8 mouse cellular contexts compared by ENCODE assay signal in the genomic region with DNA sequence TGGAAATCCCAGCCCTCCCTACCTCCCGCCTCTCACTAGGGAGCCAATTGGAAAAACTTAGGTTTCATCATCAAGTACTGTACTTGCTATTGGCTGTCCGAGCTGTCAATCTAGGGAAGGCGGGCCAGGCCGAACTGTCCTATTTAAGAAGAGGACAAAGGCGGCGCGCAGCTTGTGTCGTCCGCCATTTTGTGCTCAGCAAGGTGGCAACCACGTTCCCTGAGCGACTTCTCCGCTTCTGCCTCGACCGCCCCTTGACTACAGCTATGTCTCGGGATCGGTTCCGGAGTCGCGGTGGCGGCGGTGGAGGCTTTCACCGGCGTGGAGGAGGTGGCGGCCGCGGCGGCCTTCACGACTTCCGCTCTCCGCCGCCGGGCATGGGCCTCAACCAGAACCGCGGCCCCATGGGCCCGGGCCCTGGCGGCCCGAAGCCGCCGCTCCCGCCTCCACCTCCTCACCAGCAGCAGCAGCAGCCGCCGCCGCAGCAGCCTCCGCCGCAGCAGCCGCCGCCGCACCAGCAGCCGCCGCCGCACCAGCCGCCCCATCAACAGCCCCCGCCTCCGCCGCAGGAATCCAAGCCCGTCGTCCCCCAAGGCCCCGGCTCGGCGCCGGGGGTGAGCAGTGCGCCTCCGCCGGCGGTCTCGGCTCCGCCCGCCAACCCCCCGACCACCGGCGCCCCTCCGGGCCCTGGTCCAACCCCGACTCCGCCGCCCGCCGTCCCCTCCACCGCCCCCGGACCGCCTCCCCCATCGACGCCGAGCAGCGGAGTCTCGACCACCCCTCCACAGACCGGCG. TPM values are rescaled to one million over a fixed set of nuclear protein-coding genes. Genes with fewer than 3 reads are reported as not detected.
DNase-seq lines count a peak whose midpoint lies in the region; ATAC-seq and TF ChIP-seq lines count a peak whose summit lies in the region.

Sfpq (plus strand) TSS at position 174 of the 795 bp plus-strand sequence.

- peak; percentile 99 for DNase-seq in 3T3-L1 (ENCODE audit: low read depth, low spot score)
- peak; percentile 89 to 97 for DNase-seq in adrenal gland, postnatal 4 days (ENCODE audit: low spot score in 2 of 2)
- DNase-seq in embryonic facial prominence, embryonic 14.5 days (ENCODE audit: low spot score): peak; percentile 99
- peak; percentile 97 to 99 for DNase-seq in heart, adult 2 months
- peak; percentile 98 to 100 for DNase-seq in kidney, adult 8-10 months
- peak; percentile 99 to 100 for DNase-seq in spleen, postnatal 10 days (ENCODE audit: low spot score in 2 of 2)

- H3K27me3 ChIP-seq in embryonic facial prominence, embryonic 14.5 days (replicated peaks; ENCODE audit: control insufficient read depth, insufficient read depth, low read length): no peaks in the 10 kb centered on the region
- no peaks in the 10 kb centered on the region for H3K27me3 ChIP-seq in heart, adult 2 months (ENCODE audit: control insufficient read depth, insufficient read depth, low read length)
- no peaks in the 10 kb centered on the region for H3K27me3 ChIP-seq in limb, embryonic 13.5 days
- H3K27me3 ChIP-seq in midbrain, embryonic 16.5 days (ENCODE audit: control insufficient read depth, insufficient read depth, low read depth, low read length): no peaks in the 10 kb centered on the region

- TF ChIP-seq EP300 in heart, adult 2 months (IDR thresholded peaks at IDR 0.05; ENCODE audit: insufficient read depth, low read depth, low read length): peak; percentile 67; the same call in 1 of the 2 replicates

- TF ChIP-seq POLR2A in heart, adult 2 months (IDR thresholded peaks at IDR 0.05; ENCODE audit: insufficient read depth, low read depth, low read length): peak; percentile 99

- H3K9ac ChIP-seq in embryonic facial prominence, embryonic 14.5 days (ENCODE audit: low read depth, low read length): peak within 1 kb of the TSS; percentile 100
- H3K9ac ChIP-seq in heart, adult 2 months (ENCODE audit: low read depth, low read length): peak within 1 kb of the TSS; percentile 97
- H3K9ac ChIP-seq in limb, embryonic 13.5 days: peak within 1 kb of the TSS; percentile 100
- peak within 1 kb of the TSS; percentile 100 for H3K9ac ChIP-seq in midbrain, embryonic 16.5 days (ENCODE audit: low read depth, low read length)

- intact Hi-C loops in heart, adult 2 months (cut with DNase I): loop anchor here (5.0 kb wide), 2 partner anchors 41 to 54 kb away; partner anchors contain the start of genes Zmym1 and Zmym4

- peak within 1 kb of the TSS; percentile 93 for H3K4me2 ChIP-seq in embryonic facial prominence, embryonic 14.5 days (ENCODE audit: low read depth, low read length)
- peak within 1 kb of the TSS; percentile 97 for H3K4me2 ChIP-seq in limb, embryonic 13.5 days (replicated peaks)
- H3K4me2 ChIP-seq in midbrain, embryonic 16.5 days (ENCODE audit: low read length): peak within 1 kb of the TSS; percentile 98

- peak within 1 kb of the TSS; percentile 100 for H3K4me3 ChIP-seq in embryonic facial prominence, embryonic 14.5 days (ENCODE audit: low read depth, low read length)
- peak within 1 kb of the TSS; percentile 95 for H3K4me3 ChIP-seq in heart, adult 2 months
- peak within 1 kb of the TSS; percentile 99 for H3K4me3 ChIP-seq in limb, embryonic 13.5 days
- peak within 1 kb of the TSS; percentile 100 for H3K4me3 ChIP-seq in midbrain, embryonic 16.5 days (ENCODE audit: low read depth, low read length)

- no peaks in the 10 kb centered on the region for H3K9me3 ChIP-seq in embryonic facial prominence, embryonic 14.5 days (ENCODE audit: control insufficient read depth, low read length)
- H3K9me3 ChIP-seq in limb, embryonic 13.5 days: no peaks in the 10 kb centered on the region
- no peaks in the 10 kb centered on the region for H3K9me3 ChIP-seq in midbrain, embryonic 16.5 days (replicated peaks; ENCODE audit: control insufficient read depth, low read length, poor library complexity, severe bottlenecking)

- peaks cover 8% of the 10 kb centered on the region for H3K79me2 ChIP-seq in heart, adult 2 months (replicated peaks; ENCODE audit: control insufficient read depth, insufficient read depth, low read length)

- H3K27ac ChIP-seq in embryonic facial prominence, embryonic 14.5 days (replicated peaks; ENCODE audit: low read depth, low read length): peak within 1 kb of the TSS; percentile 99
- H3K27ac ChIP-seq in heart, adult 2 months: peak within 1 kb of the TSS; percentile 98
- peak within 1 kb of the TSS; percentile 99 for H3K27ac ChIP-seq in limb, embryonic 13.5 days
- peak within 1 kb of the TSS; percentile 98 for H3K27ac ChIP-seq in midbrain, embryonic 16.5 days (ENCODE audit: low read length)

- no peak for TF ChIP-seq CTCF in heart, adult 2 months (IDR thresholded peaks at IDR 0.05)

- H3K4me1 ChIP-seq in embryonic facial prominence, embryonic 14.5 days (ENCODE audit: control insufficient read depth, insufficient read depth, low read length): peaks cover 6% of the 10 kb centered on the region
- peaks cover 6% of the 10 kb centered on the region for H3K4me1 ChIP-seq in heart, adult 2 months (ENCODE audit: control insufficient read depth, insufficient read depth, low read length)
- H3K4me1 ChIP-seq in limb, embryonic 13.5 days: peaks cover 26% of the 10 kb centered on the region
- H3K4me1 ChIP-seq in midbrain, embryonic 16.5 days (ENCODE audit: control insufficient read depth, insufficient read depth, low read length): peaks cover 31% of the 10 kb centered on the region

- under 1% methylated on average over 42 of the region's 87 CpGs for WGBS in embryonic facial prominence, embryonic 14.5 days
- WGBS in heart, adult 2 months: 1% methylated on average over 73 of the region's 87 CpGs
- WGBS in limb, embryonic 13.5 days: under 1% methylated on average over 70 of the region's 87 CpGs
- WGBS in midbrain, embryonic 16.5 days: under 1% methylated on average over 56 of the region's 87 CpGs

- peak; percentile 96 for ATAC-seq in embryonic facial prominence, embryonic 14.5 days (ENCODE audit: low read depth)
- ATAC-seq in limb, embryonic 13.5 days (ENCODE audit: low FRiP score, low read depth): peak; percentile 96
- ATAC-seq in midbrain, embryonic 16.5 days: peak; percentile 96

- H3K36me3 ChIP-seq in embryonic facial prominence, embryonic 14.5 days (ENCODE audit: control insufficient read depth, insufficient read depth, low read length): peaks cover 40% of the 10 kb centered on the region
- H3K36me3 ChIP-seq in heart, adult 2 months (ENCODE audit: control insufficient read depth, insufficient read depth, low read length): peaks cover 33% of the 10 kb centered on the region
- peaks cover 33% of the 10 kb centered on the region for H3K36me3 ChIP-seq in limb, embryonic 13.5 days
- peaks cover 4% of the 10 kb centered on the region; the same call in 1 of the 2 replicates for H3K36me3 ChIP-seq in midbrain, embryonic 16.5 days (ENCODE audit: control insufficient read depth, insufficient read depth, low read length)

RNA-seq across cellular contexts. Expression of gene Sfpq, which starts in this region (rescaled TPM):
- 100 to 1,000 TPM; 282 to 365 TPM for total RNA-seq in adrenal gland, postnatal 4 days (2021)
- 92.4 and 105 TPM in 2 replicates for polyA plus RNA-seq in embryonic facial prominence, embryonic 14.5 days (2014; fragmentation: Nextera tagmentation; extraction: Ambion mirVana)
- 10 to 100 TPM; 72.2 to 75.5 TPM for total RNA-seq in heart, adult 2 months (2021)
- polyA plus RNA-seq in heart, adult 2 months (2012; rRNA removed): 16.7 and 32.7 TPM in 2 replicates
- 100.0 and 105 TPM in 2 replicates for polyA plus RNA-seq in limb, embryonic 13.5 days (2015; fragmentation: Nextera tagmentation; extraction: Ambion mirVana)
- polyA plus RNA-seq in midbrain, embryonic 16.5 days (2015; fragmentation: Nextera tagmentation; extraction: Ambion mirVana): 56.4 and 63.4 TPM in 2 replicates

Comparison
In these comparisons a context has a peak if more than half of its experiments do, and no peak if none do; other contexts are left out.
1. Peak in every context shown above with its lines: DNase-seq, ATAC-seq, H3K4me3 ChIP-seq and H3K27ac ChIP-seq.